Mouse (Mus musculus): ENCODE measurements around the gene Kcnq4. TPM values are rescaled to one million over a fixed set of nuclear protein-coding genes. Genes with fewer than 3 reads are reported as not detected.

The Kcnq4 gene
- polyA plus RNA-seq, 1 experiment from 2014 or later, result 2.9 TPM

DNA sequence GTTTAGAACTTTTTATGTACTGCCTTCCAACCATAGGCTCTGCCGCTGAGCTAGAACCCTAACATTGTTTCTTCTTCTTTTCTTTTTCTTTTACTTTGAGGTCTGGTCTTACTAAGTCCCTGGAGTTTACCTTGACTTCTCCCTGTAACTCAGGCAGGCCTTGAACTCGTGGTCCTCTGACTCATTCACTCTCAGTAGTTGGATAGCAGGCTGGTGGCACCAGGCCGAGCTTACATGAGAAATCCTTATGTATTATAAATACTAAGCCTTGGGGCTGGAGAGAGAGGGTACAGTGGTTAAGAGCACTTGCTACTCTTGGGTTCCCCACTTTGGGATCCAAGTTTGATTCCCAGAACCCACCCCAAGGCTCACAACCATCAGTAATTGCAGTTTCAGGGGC lies 74.8 kb downstream of the Kcnq4 start:
- Histone ChIP-seq H3K4me2 (ENCODE audit: low read depth) (no peak overlapping the region), H3K27ac (ENCODE audit: low read depth, low read length) (no peak overlapping the region), H3K9me3 (ENCODE audit: control insufficient read depth, low read length) (no peaks in the 10 kb centered on the region), H3K27me3 (ENCODE audit: control insufficient read depth, insufficient read depth, low read length) (peaks cover 3% of the 10 kb centered on the region; the same call in 1 of the 2 replicates), H3K4me3 (ENCODE audit: low read depth, low read length) (no peak overlapping the region), H3K36me3 (ENCODE audit: control insufficient read depth, insufficient read depth, low read length) (no peaks in the 10 kb centered on the region), H3K9ac (ENCODE audit: low read length) (no peak overlapping the region), H3K4me1 (ENCODE audit: control insufficient read depth, insufficient read depth, low read length) (no peaks in the 10 kb centered on the region)
- DNase-seq (ENCODE audit: low spot score), result no peak
- ATAC-seq (ENCODE audit: insufficient read depth, low FRiP score, low TSS enrichment), result no peak
- WGBS, result 87% methylated on average over 3 of the region's 3 CpGs

DNA sequence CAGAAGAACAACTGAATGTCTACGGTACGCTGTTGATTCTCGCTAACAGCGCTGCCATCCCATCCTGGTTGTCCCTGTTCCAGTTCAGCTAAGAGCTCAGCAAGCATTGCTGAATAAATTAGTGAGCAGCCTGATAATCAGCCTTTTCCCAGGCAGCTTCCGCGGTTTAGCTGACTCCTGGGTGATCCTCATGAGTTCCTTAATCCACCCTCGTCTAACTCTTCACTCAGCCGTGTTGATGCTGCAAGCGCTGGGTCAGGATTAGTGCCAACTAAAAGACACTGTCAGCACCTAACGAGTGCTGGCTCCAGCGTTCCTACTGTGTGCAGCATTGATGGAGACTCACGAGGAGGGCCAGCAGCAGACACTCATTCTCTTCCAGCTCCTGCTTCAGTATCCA lies 77.4 kb downstream of the Kcnq4 start:
- Histone ChIP-seq H3K27ac (ENCODE audit: low read depth, low read length) (no peak overlapping the region), H3K27me3 (ENCODE audit: control insufficient read depth, insufficient read depth, low read length) (peaks cover 21% of the 10 kb centered on the region), H3K4me1 (ENCODE audit: control insufficient read depth, insufficient read depth, low read length) (0 out of 2 replicates have a peak, but pooled peaks cover 2% of the 10 kb centered on the region), H3K9me3 (ENCODE audit: control insufficient read depth, low read length) (no peaks in the 10 kb centered on the region), H3K36me3 (ENCODE audit: control insufficient read depth, insufficient read depth, low read length) (no peaks in the 10 kb centered on the region), H3K4me2 (ENCODE audit: low read depth) (no peak overlapping the region), H3K9ac (ENCODE audit: low read length) (no peak overlapping the region), H3K4me3 (ENCODE audit: low read depth, low read length) (no peak overlapping the region)
- DNase-seq (ENCODE audit: low spot score) (no peak), ATAC-seq (ENCODE audit: insufficient read depth, low FRiP score, low TSS enrichment) (no peak)
- WGBS, result 62% methylated on average over 12 of the region's 12 CpGs

DNA sequence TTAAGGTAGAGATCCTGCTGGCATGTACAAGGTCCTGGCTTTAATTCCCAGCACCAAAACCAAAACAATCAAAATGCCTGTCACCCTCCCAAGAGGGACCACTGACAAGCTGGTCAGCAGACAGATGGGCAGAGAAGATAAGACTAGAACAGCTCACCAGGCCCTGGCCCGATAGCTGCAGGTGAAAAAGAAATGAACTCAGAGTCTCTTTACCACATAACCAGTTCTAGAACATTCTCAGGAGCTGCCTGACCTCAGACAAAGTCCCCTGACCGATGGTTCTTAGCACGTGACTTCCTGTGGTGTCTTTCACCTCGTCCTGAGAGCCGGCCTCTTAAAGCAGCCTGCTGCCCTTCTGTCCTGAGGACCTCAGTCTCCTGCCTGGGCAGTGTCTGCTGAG lies 78.8 kb downstream of the Kcnq4 start:
- Histone ChIP-seq H3K36me3 (ENCODE audit: control insufficient read depth, insufficient read depth, low read length) (no peaks in the 10 kb centered on the region), H3K27ac (ENCODE audit: low read depth, low read length) (no peak overlapping the region), H3K4me2 (ENCODE audit: low read depth) (no peak overlapping the region), H3K4me3 (ENCODE audit: low read depth, low read length) (no peak overlapping the region), H3K4me1 (ENCODE audit: control insufficient read depth, insufficient read depth, low read length) (0 out of 2 replicates have a peak, but pooled peaks cover 2% of the 10 kb centered on the region), H3K27me3 (ENCODE audit: control insufficient read depth, insufficient read depth, low read length) (peaks cover 21% of the 10 kb centered on the region), H3K9ac (ENCODE audit: low read length) (no peak overlapping the region), H3K9me3 (ENCODE audit: control insufficient read depth, low read length) (no peaks in the 10 kb centered on the region)
- ATAC-seq (ENCODE audit: insufficient read depth, low FRiP score, low TSS enrichment) (no peak), DNase-seq (ENCODE audit: low spot score) (no peak)
- 78% methylated on average over 5 of the region's 5 CpGs for WGBS

DNA sequence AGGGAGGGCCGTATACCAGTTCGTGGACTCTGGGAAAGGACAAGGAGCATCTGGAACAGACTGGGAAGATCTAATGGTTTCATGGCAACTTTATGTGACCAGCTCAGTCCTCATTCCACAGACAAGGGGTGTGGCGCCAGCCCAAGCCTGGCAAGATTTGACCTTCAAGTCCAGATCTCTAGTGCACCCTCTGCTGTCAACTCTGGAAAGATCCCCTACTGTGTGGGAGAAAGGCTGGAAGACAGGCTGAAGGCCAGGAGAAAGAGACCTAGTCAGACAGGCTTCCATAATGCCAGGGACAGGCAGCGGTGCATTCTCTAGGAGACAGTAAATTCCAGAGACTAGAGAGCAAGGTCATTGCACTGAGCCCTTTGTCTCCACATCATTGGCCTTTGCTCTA lies 79.9 kb downstream of the Kcnq4 start:
- Histone ChIP-seq H3K9ac (ENCODE audit: low read length) (no peak overlapping the region), H3K4me2 (ENCODE audit: low read depth) (no peak overlapping the region), H3K27me3 (ENCODE audit: control insufficient read depth, insufficient read depth, low read length) (peaks cover 21% of the 10 kb centered on the region), H3K9me3 (ENCODE audit: control insufficient read depth, low read length) (no peaks in the 10 kb centered on the region), H3K27ac (ENCODE audit: low read depth, low read length) (no peak overlapping the region), H3K36me3 (ENCODE audit: control insufficient read depth, insufficient read depth, low read length) (no peaks in the 10 kb centered on the region), H3K4me3 (ENCODE audit: low read depth, low read length) (no peak overlapping the region), H3K4me1 (ENCODE audit: control insufficient read depth, insufficient read depth, low read length) (0 out of 2 replicates have a peak, but pooled peaks cover 2% of the 10 kb centered on the region)
- WGBS, result 88% methylated on average over 4 of the region's 4 CpGs
- no peak for ATAC-seq (ENCODE audit: insufficient read depth, low FRiP score, low TSS enrichment)
- no peak for DNase-seq (ENCODE audit: low spot score)

DNA sequence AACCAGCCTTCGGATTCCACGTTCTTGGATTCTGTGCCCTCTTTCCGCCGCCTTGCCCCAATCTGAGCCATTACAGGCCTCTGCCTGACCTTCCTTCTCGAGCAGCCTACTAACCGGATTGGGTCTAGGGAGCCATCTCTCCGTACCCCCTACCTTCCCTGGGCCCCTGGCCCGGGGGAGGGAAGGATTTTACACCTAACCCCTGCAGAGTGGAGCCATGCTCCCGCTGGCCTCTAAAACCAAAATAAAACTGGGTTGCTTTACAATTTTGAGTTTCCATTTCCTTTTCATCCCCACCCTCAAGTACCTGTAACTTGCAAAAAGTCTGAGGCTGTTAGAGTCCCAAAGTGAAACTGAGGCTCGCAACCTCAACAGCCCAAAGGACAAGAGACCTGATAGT lies 80.9 kb downstream of the Kcnq4 start:
- Histone ChIP-seq H3K9ac (ENCODE audit: low read length) (peak overlapping the region; percentile 46), H3K4me3 (ENCODE audit: low read depth, low read length) (peak overlapping the region; percentile 51), H3K9me3 (ENCODE audit: control insufficient read depth, low read length) (no peaks in the 10 kb centered on the region), H3K4me2 (ENCODE audit: low read depth) (peak overlapping the region; percentile 91), H3K27ac (ENCODE audit: low read depth, low read length) (no peak overlapping the region), H3K27me3 (ENCODE audit: control insufficient read depth, insufficient read depth, low read length) (peaks cover 21% of the 10 kb centered on the region), H3K36me3 (ENCODE audit: control insufficient read depth, insufficient read depth, low read length) (no peaks in the 10 kb centered on the region), H3K4me1 (ENCODE audit: control insufficient read depth, insufficient read depth, low read length) (0 out of 2 replicates have a peak, but pooled peaks cover 2% of the 10 kb centered on the region)
- ATAC-seq (ENCODE audit: insufficient read depth, low FRiP score, low TSS enrichment), result no peak
- WGBS, result 14% methylated on average over 10 of the region's 10 CpGs
- no peak for DNase-seq (ENCODE audit: low spot score)

DNA sequence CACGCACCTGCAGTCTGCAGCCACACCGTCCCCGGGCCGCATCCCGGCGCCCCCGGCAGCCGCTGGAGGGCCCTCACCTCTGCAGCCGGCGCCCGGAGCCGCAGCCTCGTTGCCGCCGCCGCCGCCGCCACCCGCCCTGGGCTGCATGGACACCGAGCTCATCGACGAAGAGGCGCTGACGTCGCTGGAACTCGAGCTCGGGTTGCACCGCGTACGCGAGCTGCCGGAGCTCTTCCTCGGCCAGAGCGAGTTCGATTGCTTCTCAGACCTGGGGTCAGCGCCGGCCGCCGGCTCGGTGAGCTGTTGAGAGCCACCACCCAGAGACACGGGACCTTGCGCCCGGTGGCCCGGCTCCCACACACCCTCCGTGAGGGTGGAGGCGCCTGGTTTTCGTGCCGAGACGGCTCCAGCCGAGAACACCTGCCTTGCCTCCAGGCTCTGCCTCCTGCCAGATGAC lies 81.3 kb downstream of the Kcnq4 start:
- DNase-seq (ENCODE audit: low spot score), result peak; percentile 67
- Histone ChIP-seq H3K4me3 (ENCODE audit: low read depth, low read length) (peak overlapping the region; percentile 51), H3K27ac (ENCODE audit: low read depth, low read length) (no peak overlapping the region), H3K4me2 (ENCODE audit: low read depth) (peak overlapping the region; percentile 91), H3K9ac (ENCODE audit: low read length) (peak overlapping the region; percentile 46), H3K36me3 (ENCODE audit: control insufficient read depth, insufficient read depth, low read length) (no peaks in the 10 kb centered on the region), H3K27me3 (ENCODE audit: control insufficient read depth, insufficient read depth, low read length) (peaks cover 21% of the 10 kb centered on the region), H3K4me1 (ENCODE audit: control insufficient read depth, insufficient read depth, low read length) (0 out of 2 replicates have a peak, but pooled peaks cover 2% of the 10 kb centered on the region), H3K9me3 (ENCODE audit: control insufficient read depth, low read length) (no peaks in the 10 kb centered on the region)
- ATAC-seq (ENCODE audit: insufficient read depth, low FRiP score, low TSS enrichment), result peak; percentile 57
- WGBS, result under 1% methylated on average over 31 of the region's 50 CpGs

DNA sequence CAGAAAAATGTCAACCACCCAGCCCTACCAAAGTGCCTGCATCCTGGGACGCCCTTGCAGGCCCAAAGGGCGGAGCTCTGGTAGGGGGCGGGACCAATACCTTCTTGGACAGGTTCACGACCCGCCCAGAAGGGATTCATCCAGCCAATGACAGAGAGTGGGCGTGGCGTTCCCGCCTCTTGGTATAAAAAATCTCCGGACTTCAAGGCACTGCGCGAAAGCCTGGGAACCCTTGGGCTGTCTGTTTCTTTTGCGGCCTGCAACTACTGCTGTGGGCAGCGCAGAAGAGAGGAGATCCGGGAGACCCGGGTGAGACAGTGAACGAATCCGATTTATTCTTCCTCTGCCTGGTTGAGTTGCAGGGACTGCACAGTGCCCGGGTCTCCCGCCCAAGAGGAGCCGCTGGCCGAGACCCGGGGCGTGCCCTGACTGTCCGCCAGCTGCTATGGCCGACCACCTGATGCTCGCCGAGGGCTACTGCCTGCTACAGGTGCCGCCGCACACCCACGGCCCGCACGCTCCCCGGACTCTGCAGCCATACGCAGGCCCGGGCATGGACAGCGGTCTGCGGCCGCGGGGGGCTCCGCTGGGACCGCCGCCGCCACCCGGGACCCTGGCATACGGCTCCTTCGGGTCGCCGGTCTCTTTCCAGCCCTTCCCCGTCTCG lies 81.9 kb downstream of the Kcnq4 start, which contains the start of gene Cited4:
Cited4 (plus strand) TSS at position 215 of the 667 bp plus-strand sequence.
- DNase-seq (ENCODE audit: low spot score), result peak; percentile 88
- WGBS, result under 1% methylated on average over 48 of the region's 50 CpGs
- 0 out of 2 replicates have a peak, but pooled peaks cover 2% of the 10 kb centered on the region for H3K4me1 ChIP-seq (ENCODE audit: control insufficient read depth, insufficient read depth, low read length)
- H3K9me3 ChIP-seq (ENCODE audit: control insufficient read depth, low read length), result no peaks in the 10 kb centered on the region
- peak within 1 kb of the TSS; percentile 51 for H3K4me3 ChIP-seq (ENCODE audit: low read depth, low read length)
- peaks cover 21% of the 10 kb centered on the region for H3K27me3 ChIP-seq (ENCODE audit: control insufficient read depth, insufficient read depth, low read length)
- ATAC-seq (ENCODE audit: insufficient read depth, low FRiP score, low TSS enrichment), result peak; percentile 90
- H3K9ac ChIP-seq (ENCODE audit: low read length), result peak within 1 kb of the TSS; percentile 46
- no peak within 1 kb of the TSS for H3K27ac ChIP-seq (ENCODE audit: low read depth, low read length)
- H3K4me2 ChIP-seq (ENCODE audit: low read depth), result peak within 1 kb of the TSS; percentile 91
- no peaks in the 10 kb centered on the region for H3K36me3 ChIP-seq (ENCODE audit: control insufficient read depth, insufficient read depth, low read length)

DNA sequence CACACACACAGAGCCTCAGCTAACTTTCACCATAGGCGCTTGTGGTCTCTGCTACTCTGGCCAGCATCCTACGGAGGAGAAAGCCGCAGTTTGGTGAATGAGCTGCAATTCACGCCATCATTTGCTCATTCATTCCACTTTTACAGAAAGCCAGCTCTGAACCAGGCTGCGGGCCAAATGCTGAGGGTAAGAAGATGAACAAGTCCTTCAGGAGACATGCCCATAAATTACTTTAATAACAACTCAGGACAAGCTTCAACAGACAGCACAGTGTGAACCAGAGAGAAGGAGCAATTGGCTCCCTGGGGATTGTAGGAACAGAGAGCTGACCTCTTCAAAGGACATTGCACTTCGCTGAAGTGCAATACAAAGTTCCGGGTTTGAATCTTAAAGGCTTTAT lies 82.6 kb downstream of the Kcnq4 start:
- no peaks in the 10 kb centered on the region for H3K9me3 ChIP-seq (ENCODE audit: control insufficient read depth, low read length)
- DNase-seq (ENCODE audit: low spot score), result no peak
- ATAC-seq (ENCODE audit: insufficient read depth, low FRiP score, low TSS enrichment), result no peak
- H3K27me3 ChIP-seq (ENCODE audit: control insufficient read depth, insufficient read depth, low read length), result peaks cover 21% of the 10 kb centered on the region
- no peak overlapping the region for H3K9ac ChIP-seq (ENCODE audit: low read length)
- H3K4me1 ChIP-seq (ENCODE audit: control insufficient read depth, insufficient read depth, low read length), result 0 out of 2 replicates have a peak, but pooled peaks cover 2% of the 10 kb centered on the region
- H3K36me3 ChIP-seq (ENCODE audit: control insufficient read depth, insufficient read depth, low read length), result no peaks in the 10 kb centered on the region
- H3K4me3 ChIP-seq (ENCODE audit: low read depth, low read length), result no peak overlapping the region
- WGBS, result 18% methylated on average over 7 of the region's 7 CpGs
- H3K4me2 ChIP-seq (ENCODE audit: low read depth), result no peak overlapping the region; the same call in 1 of the 2 replicates
- no peak overlapping the region for H3K27ac ChIP-seq (ENCODE audit: low read depth, low read length)

DNA sequence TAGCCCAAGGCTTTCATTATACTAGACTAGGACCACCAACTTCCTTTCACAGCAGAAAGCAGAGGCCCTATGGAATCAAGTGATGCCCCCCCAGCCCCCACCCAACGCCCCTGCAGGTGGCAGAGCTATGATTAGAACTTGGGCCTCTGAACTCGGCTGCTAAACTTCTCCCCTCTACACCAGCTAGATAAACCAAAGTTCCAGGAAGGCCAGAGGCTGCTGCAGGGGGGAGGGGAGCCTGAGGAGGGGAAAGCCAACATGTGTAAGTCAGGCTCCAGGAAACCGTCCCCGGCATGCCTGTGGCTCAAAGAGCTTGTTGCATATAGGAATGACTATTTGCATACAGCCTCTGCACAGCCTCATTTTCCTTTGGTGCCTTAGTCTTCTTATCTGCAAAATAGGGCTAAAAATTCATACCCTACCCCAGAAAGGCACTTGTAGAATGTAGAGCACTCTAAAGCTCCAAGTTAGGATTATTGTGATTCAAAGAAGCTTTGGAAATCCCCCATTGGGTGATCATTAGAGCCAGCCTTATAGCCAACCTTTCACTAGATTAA lies 83.2 kb downstream of the Kcnq4 start:
- Histone ChIP-seq H3K9me3 (ENCODE audit: control insufficient read depth, low read length) (no peaks in the 10 kb centered on the region), H3K4me3 (ENCODE audit: low read depth, low read length) (no peak overlapping the region), H3K9ac (ENCODE audit: low read length) (no peak overlapping the region), H3K27me3 (ENCODE audit: control insufficient read depth, insufficient read depth, low read length) (peaks cover 21% of the 10 kb centered on the region), H3K36me3 (ENCODE audit: control insufficient read depth, insufficient read depth, low read length) (no peaks in the 10 kb centered on the region), H3K4me2 (ENCODE audit: low read depth) (no peak overlapping the region), H3K27ac (ENCODE audit: low read depth, low read length) (no peak overlapping the region), H3K4me1 (ENCODE audit: control insufficient read depth, insufficient read depth, low read length) (0 out of 2 replicates have a peak, but pooled peaks cover 2% of the 10 kb centered on the region)
- no peak for DNase-seq (ENCODE audit: low spot score)
- no peak for ATAC-seq (ENCODE audit: insufficient read depth, low FRiP score, low TSS enrichment)
- WGBS, result 22% methylated on average over 4 of the region's 4 CpGs

Data from neural tube, embryonic 11.5 days (tissue).